Mouse (Mus musculus): ENCODE results near the gene Lrrc9.

GRCm38 (mm10) chr12:72437676-72438341 lies 3.9 kb upstream of the Lrrc9 start:
- TF ChIP-seq CTCF (IDR thresholded peaks at IDR 0.05; ENCODE audit: control insufficient read depth, insufficient read depth, low read length): no peak
- TF ChIP-seq POLR2A (IDR thresholded peaks at IDR 0.05; ENCODE audit: borderline replicate concordance, control insufficient read depth, low read depth, low read length): no peak
